Mouse (Mus musculus) neural tube, embryonic 15.5 days (tissue): ENCODE results near the gene Thsd7b. TPM values are rescaled to one million over a fixed set of nuclear protein-coding genes. Genes with fewer than 3 reads are reported as not detected.

Experiments
- ATAC-seq: fragments of 200-750 bp; cut with Nextera tagmentation; 2 replicates; pipeline ENCODE4 v1.8.0; 2017; ENCODE audit warnings: mild to moderate bottlenecking, moderate TSS enrichment, moderate library complexity; ENCODE audit not compliant: low FRiP score
- H3K27ac ChIP-seq: fragments of 300-500 bp; sonication (generic); replicated peaks from 2 replicates; pipeline ENCODE4 v1.5.1; 2015; ENCODE audit warnings: mild to moderate bottlenecking, inconsistent platforms
- H3K27me3 ChIP-seq: fragments of 300-500 bp; sonication (generic); replicated peaks from 2 replicates; pipeline ENCODE4 v1.6.1; 2015; ENCODE audit warnings: inconsistent platforms
- H3K36me3 ChIP-seq: fragments of 300-500 bp; sonication (generic); 2 replicates; pipeline ENCODE4 v1.6.1; 2015; ENCODE audit warnings: inconsistent platforms
- H3K4me1 ChIP-seq: fragments of 300-500 bp; sonication (generic); 2 replicates; pipeline ENCODE4 v1.6.1; 2015; ENCODE audit warnings: inconsistent platforms
- H3K4me2 ChIP-seq: fragments of 300-500 bp; sonication (generic); 2 replicates; pipeline ENCODE4 v1.6.1; 2015; ENCODE audit warnings: inconsistent platforms, mild to moderate bottlenecking, moderate library complexity
- H3K4me3 ChIP-seq: fragments of 300-500 bp; sonication (generic); replicated peaks from 2 replicates; pipeline ENCODE4 v1.5.1; 2015; ENCODE audit warnings: mild to moderate bottlenecking, inconsistent platforms
- H3K9ac ChIP-seq: fragments of 300-500 bp; sonication (generic); replicated peaks from 2 replicates; pipeline ENCODE4 v1.6.1; 2015; ENCODE audit warnings: mild to moderate bottlenecking, inconsistent platforms
- H3K9me3 ChIP-seq: fragments of 300-500 bp; sonication (generic); replicated peaks from 2 replicates; pipeline ENCODE4 v1.6.1; 2016; ENCODE audit warnings: inconsistent platforms
- WGBS: fragments of 180-500 bp; shearing (Covaris S2); methylation state at CpG from one replicate; pipeline ENCODE4 v1.1.7; 2015; ENCODE audit warnings: mixed read lengths; 5-methylcytosine and 5-hydroxymethylcytosine counted together
- polyA plus RNA-seq: library from polyadenylated mRNA; unstranded; fragments of >200 nt; fragmentation: Nextera tagmentation; extraction: Ambion mirVana; gene quantifications from 2 replicates; pipeline ENCODE4 v1.2.1, GENCODE M21; 2015

Thsd7b gene
- polyA plus RNA-seq, 1 experiment from 2014 or later = 10.9 TPM

DNA sequence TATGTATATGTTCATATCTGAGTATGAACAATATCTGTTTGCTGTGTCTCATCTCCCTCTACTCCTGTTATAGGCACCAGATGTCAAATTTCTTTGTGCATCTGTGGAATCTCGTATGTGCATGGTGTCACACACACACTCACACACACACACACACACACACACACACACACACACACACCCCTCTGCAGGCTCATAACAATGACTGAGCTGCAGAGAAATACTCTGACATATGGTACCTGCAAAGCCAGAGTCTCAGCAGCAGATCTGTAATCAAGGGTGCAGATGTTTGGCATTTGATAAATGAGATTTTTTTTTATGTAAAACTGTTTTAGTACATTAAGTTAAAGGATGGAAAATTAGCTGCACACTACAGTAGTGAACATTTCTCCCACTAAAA is 92.5 kb downstream of the Thsd7b start:
- Histone ChIP-seq H3K4me1 (0 out of 2 replicates have a peak, but pooled peaks cover 2% of the 10 kb centered on the region), H3K9me3 (no peaks in the 10 kb centered on the region), H3K9ac (no peak overlapping the region), H3K27me3 (no peaks in the 10 kb centered on the region), H3K36me3 (no peaks in the 10 kb centered on the region), H3K4me3 (no peak overlapping the region), H3K4me2 (no peak overlapping the region), H3K27ac (no peak overlapping the region)
- ATAC-seq = no peak
- 38% methylated on average over 1 of the region's 1 CpGs for WGBS

- Histone ChIP-seq H3K27ac (no peak overlapping the region), H3K4me2 (no peak overlapping the region), H3K27me3 (no peaks in the 10 kb centered on the region), H3K36me3 (no peaks in the 10 kb centered on the region), H3K9ac (no peak overlapping the region), H3K9me3 (no peaks in the 10 kb centered on the region), H3K4me3 (no peak overlapping the region), H3K4me1 (no peaks in the 10 kb centered on the region)
- ATAC-seq = no peak
These were observed 113.4 kb downstream of the Thsd7b start for GRCm38 (mm10) chr1:129386479-129386878.

DNA sequence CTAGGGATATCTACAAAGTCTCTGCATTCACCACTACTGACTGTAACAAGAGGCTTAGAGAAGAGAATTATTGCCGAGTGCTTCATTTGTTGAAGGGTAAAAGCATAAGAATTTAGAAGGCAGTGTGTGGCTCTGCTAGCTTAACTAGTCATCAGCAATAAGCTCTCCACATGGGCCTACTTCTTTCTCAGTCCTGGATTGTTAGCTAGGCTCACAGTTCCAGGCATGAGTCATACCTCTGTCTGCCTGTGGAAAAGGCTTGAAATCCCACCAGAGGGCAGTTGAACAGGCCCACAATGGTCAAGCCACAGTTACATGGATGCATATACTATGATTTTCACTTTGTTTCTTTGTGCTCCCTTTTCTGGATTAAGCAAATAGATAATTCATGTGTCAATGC is 138.5 kb downstream of the Thsd7b start:
- Histone ChIP-seq H3K36me3 (no peaks in the 10 kb centered on the region), H3K9me3 (no peaks in the 10 kb centered on the region), H3K4me2 (no peak overlapping the region), H3K4me3 (no peak overlapping the region), H3K9ac (no peak overlapping the region), H3K27ac (no peak overlapping the region), H3K27me3 (no peaks in the 10 kb centered on the region), H3K4me1 (no peaks in the 10 kb centered on the region)
- ATAC-seq = no peak
- WGBS = 89% methylated on average over 1 of the region's 1 CpGs

DNA sequence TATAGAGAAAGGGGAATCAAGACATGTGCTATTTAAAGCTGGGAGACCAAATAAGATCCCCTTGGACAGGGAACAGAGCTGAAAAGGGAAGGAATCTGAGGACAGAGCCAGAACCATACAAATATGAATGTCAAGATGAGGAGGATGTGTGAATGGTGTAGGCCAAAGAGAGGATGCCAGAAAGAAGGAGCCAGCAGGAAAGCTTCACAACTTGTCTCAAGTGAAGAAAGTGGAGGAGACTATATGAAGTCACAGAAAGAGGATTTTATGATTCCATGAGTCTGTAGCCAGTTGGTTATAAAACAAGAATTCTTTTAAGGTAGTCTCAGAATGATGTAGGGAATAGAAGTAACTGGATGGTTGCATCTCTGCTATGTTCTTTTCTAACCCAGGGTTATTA is 148.5 kb downstream of the Thsd7b start:
- Histone ChIP-seq H3K9ac (no peak overlapping the region), H3K4me2 (no peak overlapping the region), H3K9me3 (no peaks in the 10 kb centered on the region), H3K4me1 (no peaks in the 10 kb centered on the region), H3K27ac (no peak overlapping the region), H3K36me3 (no peaks in the 10 kb centered on the region), H3K27me3 (no peaks in the 10 kb centered on the region), H3K4me3 (no peak overlapping the region)
- ATAC-seq = no peak

- no peak overlapping the region for H3K27ac ChIP-seq
- ATAC-seq = no peak
These were observed 191.3 kb downstream of the Thsd7b start for GRCm38 (mm10) chr1:129464414-129464813.

DNA sequence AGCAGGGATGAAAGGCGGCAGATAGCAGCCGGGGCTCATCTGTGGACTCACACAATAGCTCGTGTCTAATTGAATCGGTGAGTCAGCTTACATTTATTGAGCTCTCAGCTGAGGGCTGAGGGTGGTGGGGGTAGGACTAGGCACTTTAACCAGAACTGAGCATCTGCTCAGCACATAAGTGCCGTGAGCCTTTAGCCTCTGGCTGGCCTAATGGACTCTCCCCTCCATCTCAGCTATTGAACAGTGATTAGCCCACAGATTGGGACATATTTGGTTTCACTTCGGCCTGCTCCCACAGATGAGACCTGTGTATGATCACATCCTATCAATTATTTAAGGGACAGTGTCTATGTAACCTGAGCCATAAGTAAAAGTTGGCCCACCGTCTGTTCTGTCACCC is 200.4 kb downstream of the Thsd7b start:
- no peak overlapping the region for H3K4me3 ChIP-seq
- peak; percentile 31; the same call in 1 of the 2 replicates for ATAC-seq
- 23% methylated on average over 7 of the region's 7 CpGs for WGBS
- H3K9ac ChIP-seq = no peak overlapping the region
- H3K9me3 ChIP-seq = no peaks in the 10 kb centered on the region
- H3K27ac ChIP-seq = no peak overlapping the region
- no peak overlapping the region for H3K4me2 ChIP-seq
- H3K36me3 ChIP-seq = no peaks in the 10 kb centered on the region
- no peaks in the 10 kb centered on the region for H3K4me1 ChIP-seq
- H3K27me3 ChIP-seq = no peaks in the 10 kb centered on the region

More at GRCm38 (mm10) chr1:129464414-129464813, 191.3 kb downstream of the Thsd7b start:
- WGBS = 37% methylated on average over 2 of the region's 2 CpGs
- no peaks in the 10 kb centered on the region for H3K4me1 ChIP-seq
- no peak overlapping the region for H3K4me2 ChIP-seq
- no peaks in the 10 kb centered on the region for H3K27me3 ChIP-seq
- H3K9ac ChIP-seq = no peak overlapping the region
- no peaks in the 10 kb centered on the region for H3K9me3 ChIP-seq
- no peaks in the 10 kb centered on the region for H3K36me3 ChIP-seq
- H3K4me3 ChIP-seq = no peak overlapping the region

DNA sequence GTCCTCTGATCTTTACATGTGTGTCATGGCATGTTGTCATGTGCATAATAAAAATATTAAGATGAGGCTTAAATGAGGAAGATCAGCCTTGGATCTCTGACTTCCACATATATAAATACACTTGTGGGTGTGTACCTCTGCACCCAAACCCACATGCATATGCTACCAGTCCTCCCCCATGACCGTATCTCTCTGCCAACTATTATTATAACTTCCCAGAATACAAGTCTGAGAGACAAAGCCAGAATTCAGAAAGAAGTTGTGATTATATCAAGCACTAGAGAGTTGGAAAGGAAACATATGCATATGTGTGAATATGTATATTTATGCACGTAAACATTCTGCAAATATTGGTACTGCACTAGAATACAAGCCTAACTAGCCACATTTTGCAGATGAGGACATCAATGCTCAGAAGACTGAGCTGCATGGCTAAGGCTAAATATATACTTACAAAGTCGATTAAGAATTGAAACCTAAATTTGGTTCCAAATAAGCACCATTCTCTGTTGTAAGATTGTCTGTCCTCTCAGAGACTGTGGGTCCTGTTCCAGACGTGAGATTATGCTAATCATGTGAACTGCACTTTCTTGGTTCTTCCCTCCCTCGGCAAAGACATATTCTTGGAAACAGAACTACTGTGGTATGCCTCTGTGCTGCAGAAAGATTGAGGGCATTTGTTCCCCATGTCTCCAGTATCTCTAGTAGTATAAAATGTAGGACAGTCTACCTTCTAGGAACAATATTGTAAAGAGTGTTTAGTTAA is 211.3 kb downstream of the Thsd7b start:
- H3K4me3 ChIP-seq = no peak overlapping the region
- no peak overlapping the region for H3K9ac ChIP-seq
- no peak for ATAC-seq
- H3K27ac ChIP-seq = no peak overlapping the region
- H3K9me3 ChIP-seq = no peaks in the 10 kb centered on the region
- no peaks in the 10 kb centered on the region for H3K36me3 ChIP-seq
- no peaks in the 10 kb centered on the region for H3K4me1 ChIP-seq
- WGBS = 85% methylated on average over 5 of the region's 5 CpGs
- H3K27me3 ChIP-seq = no peaks in the 10 kb centered on the region
- no peak overlapping the region for H3K4me2 ChIP-seq

DNA sequence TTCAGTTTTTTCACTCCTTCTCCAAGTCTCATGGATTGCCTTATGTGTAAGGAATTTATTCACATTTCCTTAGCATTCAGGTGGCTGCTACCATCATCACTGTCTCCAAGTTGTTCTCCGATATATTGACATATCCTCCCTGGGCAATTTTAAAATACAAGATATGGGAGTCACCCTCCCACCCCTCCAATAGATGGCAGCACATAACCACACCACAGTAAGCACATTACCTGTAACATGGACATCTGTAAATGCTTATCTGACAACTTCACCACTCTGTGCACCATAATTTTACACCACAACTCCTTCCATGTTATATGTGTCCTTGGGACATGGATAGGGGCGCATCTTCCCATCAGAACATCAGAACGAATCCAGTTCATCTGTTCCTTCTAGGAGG is 218.0 kb downstream of the Thsd7b start:
- H3K36me3 ChIP-seq = no peaks in the 10 kb centered on the region
- H3K9ac ChIP-seq = no peak overlapping the region
- H3K27ac ChIP-seq = no peak overlapping the region
- no peaks in the 10 kb centered on the region for H3K4me1 ChIP-seq
- 93% methylated on average over 3 of the region's 3 CpGs for WGBS
- ATAC-seq = no peak
- no peak overlapping the region for H3K4me3 ChIP-seq
- H3K4me2 ChIP-seq = no peak overlapping the region
- no peaks in the 10 kb centered on the region for H3K9me3 ChIP-seq
- H3K27me3 ChIP-seq = no peaks in the 10 kb centered on the region

DNA sequence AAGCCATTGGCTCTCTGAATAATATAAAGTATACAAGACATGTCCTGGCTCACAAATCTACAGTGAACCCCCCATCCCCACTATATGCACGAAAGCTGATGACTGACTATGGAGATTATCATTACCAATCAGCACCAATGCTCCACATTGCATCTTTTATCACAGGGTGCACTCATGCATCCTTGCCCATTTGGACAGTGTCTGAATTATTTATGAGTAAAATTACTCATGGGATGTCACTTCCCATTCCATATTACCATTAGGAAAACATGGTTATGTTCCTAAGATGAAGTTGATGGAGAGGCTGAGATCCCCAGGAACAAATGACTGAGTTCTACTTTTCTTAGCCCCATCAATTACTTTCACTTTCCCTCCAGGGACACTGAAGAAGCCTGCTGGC is 220.8 kb downstream of the Thsd7b start:
- H3K9me3 ChIP-seq = no peaks in the 10 kb centered on the region
- 69% methylated on average over 1 of the region's 1 CpGs for WGBS
- H3K27me3 ChIP-seq = no peaks in the 10 kb centered on the region
- no peaks in the 10 kb centered on the region for H3K36me3 ChIP-seq
- no peak overlapping the region for H3K9ac ChIP-seq
- no peak overlapping the region for H3K4me2 ChIP-seq
- H3K27ac ChIP-seq = no peak overlapping the region
- H3K4me3 ChIP-seq = no peak overlapping the region
- H3K4me1 ChIP-seq = no peaks in the 10 kb centered on the region
- no peak for ATAC-seq

GRCm38 (mm10) chr1:129501707-129502106 is 228.6 kb downstream of the Thsd7b start:
- Histone ChIP-seq H3K9me3 (no peaks in the 10 kb centered on the region), H3K4me1 (no peaks in the 10 kb centered on the region), H3K27ac (no peak overlapping the region), H3K27me3 (no peaks in the 10 kb centered on the region), H3K4me3 (no peak overlapping the region), H3K36me3 (no peaks in the 10 kb centered on the region), H3K9ac (no peak overlapping the region), H3K4me2 (no peak overlapping the region)
- WGBS = 81% methylated on average over 3 of the region's 3 CpGs
- no peak for ATAC-seq

- Histone ChIP-seq H3K4me2 (no peak overlapping the region), H3K36me3 (no peaks in the 10 kb centered on the region), H3K9ac (no peak overlapping the region), H3K4me3 (no peak overlapping the region), H3K27ac (no peak overlapping the region), H3K9me3 (no peaks in the 10 kb centered on the region), H3K4me1 (no peaks in the 10 kb centered on the region), H3K27me3 (no peaks in the 10 kb centered on the region)
- ATAC-seq = no peak
- 92% methylated on average over 1 of the region's 1 CpGs for WGBS
These were observed 243.3 kb downstream of the Thsd7b start for GRCm38 (mm10) chr1:129516379-129516778.

GRCm38 (mm10) chr1:129519751-129520150 is 246.6 kb downstream of the Thsd7b start:
- Histone ChIP-seq H3K36me3 (no peaks in the 10 kb centered on the region), H3K4me1 (no peaks in the 10 kb centered on the region), H3K4me3 (no peak overlapping the region), H3K4me2 (no peak overlapping the region), H3K27ac (no peak overlapping the region), H3K9ac (no peak overlapping the region), H3K27me3 (no peaks in the 10 kb centered on the region), H3K9me3 (no peaks in the 10 kb centered on the region)
- ATAC-seq = no peak
- 69% methylated on average over 5 of the region's 5 CpGs for WGBS
